Mouse (Mus musculus): ENCODE data around the gene Cyp39a1.

DNA sequence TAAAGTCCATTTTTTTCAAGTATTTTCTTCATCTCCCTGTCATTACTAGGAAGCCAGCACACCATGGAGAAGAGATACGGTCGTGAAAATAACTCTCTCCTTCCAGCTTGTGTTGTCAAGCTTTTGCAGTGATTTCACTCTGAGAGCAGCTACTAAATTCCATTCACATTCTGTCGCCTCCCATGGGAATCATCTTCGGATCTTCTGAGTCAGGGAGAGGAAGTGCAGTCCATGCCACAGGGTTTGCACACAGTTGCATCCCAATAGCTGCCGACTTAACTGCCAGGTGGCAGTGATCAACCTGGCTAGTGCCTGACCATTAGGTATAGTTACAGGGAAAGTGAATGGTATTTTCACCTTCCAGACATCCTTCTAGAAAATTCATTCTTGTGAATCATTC, 87.5 kb downstream of the Cyp39a1 start:
- TF ChIP-seq CHD2 (IDR thresholded peaks at IDR 0.05; ENCODE audit: low read depth, low read length) (no peak), MAFK (IDR thresholded peaks at IDR 0.05; ENCODE audit: insufficient read depth, low read depth, low read length) (no peak), ZC3H11A (IDR thresholded peaks at IDR 0.05; ENCODE audit: borderline replicate concordance, low read depth, low read length) (no peak), ZNF384 (IDR thresholded peaks at IDR 0.05; ENCODE audit: low read depth, low read length) (no peak)
